Mouse (Mus musculus) cortical plate, adult 2 months (tissue): ENCODE measurements at regions not wholly inside any gene's neighbourhood (a gene's known extent, or its start where the extent isn't known, plus 50 kb on each side); places are given as distances from the start of the nearest gene placed in this dataset.

Source experiments
- CTCF ChIP-seq: fragments of 200-500 bp; IDR thresholded peaks from 2 replicates; pipeline ENCODE4 v1.5.1; 2011; ENCODE audit warnings: mild to moderate bottlenecking, control low read depth, low read length; ENCODE audit not compliant: insufficient read depth; ENCODE audit errors: extremely low read depth
- POLR2A ChIP-seq: fragments of 200-500 bp; IDR thresholded peaks from 2 replicates; pipeline ENCODE4 v1.6.1; 2011; ENCODE audit warnings: mild to moderate bottlenecking, low read length, control low read depth; ENCODE audit not compliant: insufficient read depth; ENCODE audit errors: extremely low read depth

DNA sequence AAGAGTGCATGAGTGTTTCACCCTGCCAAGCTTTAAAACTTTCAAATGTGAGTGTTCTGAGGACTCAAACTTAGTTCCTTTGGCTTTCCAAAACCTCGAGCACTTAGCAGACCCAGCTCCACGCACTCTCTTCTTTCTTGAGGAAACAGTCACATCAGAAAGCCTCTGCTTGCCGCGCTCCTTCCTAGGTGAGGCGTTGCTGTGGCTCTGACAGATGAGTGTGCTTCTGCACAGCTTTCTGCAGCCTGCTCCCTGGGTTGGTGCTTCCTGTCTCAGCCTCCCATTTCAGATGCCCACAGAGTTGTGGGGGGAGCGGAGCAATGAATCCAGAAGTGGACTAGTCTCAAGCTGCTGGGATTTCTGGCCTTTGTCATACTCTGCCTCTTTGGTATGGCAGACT is 95.3 kb upstream of the Id2 start:
- TF ChIP-seq CTCF (no peak), POLR2A (no peak)
